Mouse (Mus musculus) Patski (cell line): Measurements from ENCODE around the gene Slc45a3. TPM values are rescaled to one million over a fixed set of nuclear protein-coding genes. Genes with fewer than 3 reads are reported as not detected.

Source experiments
- ATAC-seq: fragments of 100-300 bp; one replicate; pipeline ENCODE4 v1.8.0; 2021
- CTCF ChIA-PET: fragments of 350-600 bp; sonication (Branson Sonifier 250); formaldehyde crosslinking; loops from one replicate; lab custom pipeline; 2022; ENCODE audit warnings: inconsistent platforms; lab: Charles Lee
- POLR2A ChIA-PET: fragments of 350-600 bp; sonication (Branson Sonifier 250); formaldehyde crosslinking; loops from one replicate; lab custom pipeline; 2022; ENCODE audit warnings: antibody characterized with exemption, inconsistent platforms; lab: Charles Lee
- DNase-seq: peaks from one replicate; pipeline ENCODE4 v3.0.0-alpha.2; 2011; ENCODE audit warnings: low read depth, low spot score
- H3K27me3 ChIP-seq: fragments of 371-371 bp; one replicate; pipeline ENCODE4 v1.5.1; 2021
- CTCF ChIP-seq: fragments of 100-300 bp; IDR thresholded peaks from one replicate; pipeline ENCODE4 v1.5.1; 2021
- in situ Hi-C: fragments of 300-500 bp; cut with MboI; formaldehyde crosslinking; loops from 3 replicates; pipeline ENCODE4 v1.11.1; 2018; ENCODE audit warnings: low pct_unique_long_range_greater_than_20kb, mixed read lengths
- polyA plus RNA-seq: library from polyadenylated mRNA; unstranded; gene quantifications from one replicate; pipeline ENCODE4 v1.2.3, GENCODE M21; 2021

The Slc45a3 gene
- polyA plus RNA-seq, 1 experiment from 2014 or later = 0.65 TPM

DNA sequence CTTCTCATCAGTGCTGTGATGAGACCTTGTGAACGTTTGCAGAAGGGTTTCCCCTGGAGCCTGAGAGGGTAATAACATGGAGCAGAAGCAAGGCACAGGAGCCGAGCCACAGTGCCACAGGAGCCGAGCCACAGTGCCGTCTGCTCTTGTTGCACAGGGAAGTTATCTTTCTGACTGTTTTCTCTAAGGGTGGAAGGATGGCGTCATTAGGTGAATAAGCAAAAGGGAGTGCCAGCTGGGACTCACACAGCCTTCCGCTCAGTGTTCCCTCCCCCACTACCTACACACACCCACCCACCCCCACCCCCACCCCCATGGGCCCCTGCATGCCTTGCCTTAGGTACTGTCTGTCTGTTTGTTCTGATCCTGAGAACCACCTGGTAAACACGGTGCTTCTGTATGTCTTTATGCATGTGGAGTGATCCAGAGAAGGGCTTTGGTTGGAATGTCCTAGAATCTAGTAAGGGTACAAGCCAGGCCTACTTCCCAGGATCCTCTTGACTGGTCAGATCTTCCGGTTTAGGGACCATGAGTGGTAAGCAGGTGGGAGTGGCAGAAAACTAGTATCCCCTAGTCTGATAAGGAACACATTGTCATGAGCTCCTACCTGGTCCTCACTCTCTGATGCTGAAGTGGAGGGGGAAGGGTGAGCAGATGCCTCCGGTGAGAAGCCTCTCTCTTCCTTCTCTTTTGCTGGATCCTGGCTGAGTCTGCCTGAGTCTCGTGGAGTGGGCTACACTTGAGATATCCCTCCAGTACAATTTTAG is 16.9 kb upstream of the Slc45a3 start:
- POLR2A ChIA-PET = interaction anchor here (1.1 to 1.2 kb wide), 2 partner anchors 10 to 18 kb away, joined by 3 to 5 read pairs; no protein-coding TSS in a partner anchor
- no peak for DNase-seq
- ATAC-seq = no peak
- H3K27me3 ChIP-seq = peaks cover 11% of the 10 kb centered on the region
- in situ Hi-C loops = no loop called here
- TF ChIP-seq CTCF = no peak
- CTCF ChIA-PET = interaction anchor here (0.9 kb wide), 1 partner anchor 11 kb away, joined by 3 read pairs; no protein-coding TSS in a partner anchor

DNA sequence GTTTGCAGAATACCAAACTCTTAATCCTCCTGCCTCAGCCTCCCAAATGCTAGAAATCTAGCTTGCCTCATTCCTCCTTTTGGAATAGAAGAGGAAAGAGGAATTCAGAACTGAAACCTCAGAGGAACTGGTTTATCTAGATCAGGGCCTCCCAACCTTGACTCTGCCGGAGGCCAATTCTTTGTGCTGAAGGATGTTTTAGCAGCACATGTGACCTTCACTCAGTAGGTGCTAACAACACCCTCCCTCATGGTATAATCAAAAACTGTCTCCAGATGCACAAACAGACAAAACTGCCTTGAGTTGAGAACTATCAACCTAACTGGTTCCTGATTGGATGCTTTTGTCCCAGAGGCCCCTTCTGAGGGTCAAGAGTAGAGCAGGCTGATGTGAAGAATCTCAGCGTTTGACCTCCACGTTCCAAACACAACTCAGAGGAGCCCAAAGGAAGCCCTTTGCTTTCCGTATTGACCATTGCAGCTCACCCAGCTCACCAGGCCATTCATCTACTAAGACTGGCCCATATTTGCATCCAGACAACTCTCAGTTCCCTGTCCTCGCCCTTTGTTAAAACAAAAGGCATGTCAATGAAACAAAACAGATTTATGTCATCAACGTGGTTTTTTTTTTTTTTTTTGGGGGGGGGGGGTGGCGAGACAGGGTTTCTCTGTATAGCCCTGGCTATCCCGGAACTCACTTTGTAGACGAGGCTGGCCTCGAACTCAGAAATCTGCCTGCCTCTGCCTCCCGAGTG is 16.1 kb upstream of the Slc45a3 start:
- in situ Hi-C loops = no loop called here

DNA sequence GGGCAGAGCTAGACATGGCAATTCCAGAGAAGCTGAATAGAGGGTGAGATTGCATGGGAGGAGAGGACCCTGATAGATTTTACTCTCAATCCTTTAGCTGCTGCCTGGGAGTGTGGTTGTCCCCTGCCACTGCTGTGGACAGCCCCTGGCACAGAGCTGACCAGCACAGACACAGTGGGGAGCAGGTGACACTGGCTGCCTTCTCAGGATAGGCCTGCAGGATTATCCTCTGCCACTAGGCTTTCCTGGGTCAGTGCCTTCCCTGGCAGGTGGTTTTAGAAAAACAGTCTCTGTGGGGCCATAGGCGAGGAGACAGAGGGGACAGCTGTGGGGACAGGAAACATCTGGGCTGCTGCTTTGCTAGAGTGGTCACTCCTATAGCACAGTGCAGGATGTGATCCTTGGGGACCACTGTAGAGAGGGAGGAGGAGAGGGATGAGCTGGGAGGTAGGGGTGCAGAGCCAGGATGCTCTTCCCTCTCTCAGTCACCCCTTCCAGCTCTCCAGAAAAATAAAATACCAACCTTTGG is 14.7 kb upstream of the Slc45a3 start:
- no peak for ATAC-seq
- TF ChIP-seq CTCF = no peak
- peaks cover 12% of the 10 kb centered on the region for H3K27me3 ChIP-seq
- POLR2A ChIA-PET = no interaction called here
- in situ Hi-C loops = no loop called here
- CTCF ChIA-PET = interaction anchor here (1.2 to 2.6 kb wide), 3 partner anchors 9 to 34 kb away, joined by 3 to 14 read pairs (median 5); no protein-coding TSS in a partner anchor
- DNase-seq = no peak

More for the DNA sequence above, 16.1 kb upstream of the Slc45a3 start:
- POLR2A ChIA-PET = interaction anchor here (1.2 kb wide), 1 partner anchor 9 kb away, joined by 5 read pairs; no protein-coding TSS in a partner anchor
- ATAC-seq (no peak), DNase-seq (no peak)
- H3K27me3 ChIP-seq = peaks cover 11% of the 10 kb centered on the region
- no peak for TF ChIP-seq CTCF
- CTCF ChIA-PET = no interaction called here

DNA sequence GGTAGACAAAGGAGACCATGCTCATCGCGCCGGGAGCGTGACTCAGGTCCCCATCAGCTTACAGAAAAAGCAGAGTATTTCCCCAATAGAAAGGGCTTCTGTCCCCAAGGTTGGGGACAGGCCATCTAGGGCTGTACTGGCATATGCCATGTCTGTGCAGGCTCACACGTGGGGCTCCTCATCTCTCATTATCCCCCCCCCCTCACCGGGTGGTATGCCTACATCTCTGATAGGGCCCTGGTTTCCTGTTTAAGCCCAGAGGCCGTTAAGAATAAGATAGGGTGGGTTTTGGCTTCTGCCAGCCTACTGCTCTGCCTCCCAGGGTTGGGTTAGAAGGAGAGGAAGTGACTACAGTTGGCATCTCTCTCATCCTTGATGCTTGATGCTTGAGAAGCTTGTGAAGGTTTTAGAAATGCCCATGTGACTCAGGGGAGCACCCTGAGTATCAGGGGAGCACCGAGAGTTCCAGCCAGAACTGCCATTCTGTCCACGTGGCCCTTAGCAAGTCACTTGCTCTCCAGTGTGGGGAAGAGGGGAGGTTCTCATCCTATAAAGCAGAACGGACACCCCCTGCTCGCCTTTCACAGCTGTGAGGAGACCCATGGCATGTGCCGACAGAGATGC is 8.4 kb upstream of the Slc45a3 start:
- POLR2A ChIA-PET = no interaction called here
- DNase-seq (no peak), ATAC-seq (no peak)
- in situ Hi-C loops = no loop called here
- H3K27me3 ChIP-seq = peaks cover 33% of the 10 kb centered on the region
- no peak for TF ChIP-seq CTCF
- CTCF ChIA-PET = interaction anchor here (1.1 to 1.2 kb wide), 2 partner anchors 14 to 15 kb away, joined by 3 read pairs; no protein-coding TSS in a partner anchor

GRCm38 (mm10) chr1:131955131-131955757 is 7.5 kb upstream of the Slc45a3 start:
- H3K27me3 ChIP-seq = peaks cover 36% of the 10 kb centered on the region
- in situ Hi-C loops = no loop called here
- ATAC-seq (no peak), DNase-seq (no peak)
- ChIA-PET POLR2A (interaction anchor here (1.6 kb wide), 1 partner anchor 9 kb away, joined by 5 read pairs; no protein-coding TSS in a partner anchor), CTCF (interaction anchor here (1.2 to 1.4 kb wide), 2 partner anchors 16 to 27 kb away, joined by 3 to 4 read pairs; no protein-coding TSS in a partner anchor)
- no peak for TF ChIP-seq CTCF

GRCm38 (mm10) chr1:131957416-131957815 is 5.4 kb upstream of the Slc45a3 start:
- no peak for TF ChIP-seq CTCF
- ATAC-seq (no peak), DNase-seq (no peak)
- H3K27me3 ChIP-seq = peaks cover 44% of the 10 kb centered on the region
- in situ Hi-C loops = no loop called here
- ChIA-PET POLR2A (no interaction called here), CTCF (interaction anchor here (1.3 kb wide), 1 partner anchor 9 kb away, joined by 5 read pairs; no protein-coding TSS in a partner anchor)

- no peak for ATAC-seq
- POLR2A ChIA-PET = no interaction called here
- peaks cover 42% of the 10 kb centered on the region for H3K27me3 ChIP-seq
- in situ Hi-C loops = no loop called here
- no peak for TF ChIP-seq CTCF
- CTCF ChIA-PET = no interaction called here
- no peak for DNase-seq
Measured at GRCm38 (mm10) chr1:131961004-131961403, 1.8 kb upstream of the Slc45a3 start.

- CTCF ChIA-PET = interaction anchor here (3.0 kb wide), 1 partner anchor 19 kb away, joined by 18 read pairs; no protein-coding TSS in a partner anchor
- in situ Hi-C loops = no loop called here
- H3K27me3 ChIP-seq = peaks cover 33% of the 10 kb centered on the region
- ATAC-seq = peak; percentile 58
- POLR2A ChIA-PET = interaction anchor here (0.6 to 0.8 kb wide), 2 partner anchors 18 to 291 kb away, joined by 3 read pairs; no protein-coding TSS in a partner anchor
- no peak for TF ChIP-seq CTCF
- no peak for DNase-seq
Measured at GRCm38 (mm10) chr1:131963085-131963951, 551 bp downstream of the Slc45a3 start.

DNA sequence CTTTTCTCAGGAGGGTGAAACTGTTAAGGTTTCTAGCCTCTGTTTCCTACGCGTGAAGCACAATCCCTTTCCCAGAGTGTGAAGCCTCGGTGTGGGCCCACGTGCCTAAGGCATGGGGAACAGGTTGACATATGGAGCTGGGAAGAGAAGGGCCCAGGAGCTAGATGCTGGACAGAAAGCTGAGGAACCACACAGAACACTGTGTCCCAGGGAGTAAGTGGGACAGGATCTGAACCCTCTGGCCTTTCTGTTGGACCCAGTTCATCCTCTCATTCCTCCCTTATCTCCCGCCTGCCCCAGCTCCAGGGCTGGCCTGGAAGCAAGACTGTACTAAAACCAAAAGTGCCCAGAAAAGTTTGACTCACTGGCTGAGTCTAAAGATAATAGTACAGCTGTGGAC is 1.3 kb downstream of the Slc45a3 start:
- DNase-seq = no peak
- H3K27me3 ChIP-seq = peaks cover 29% of the 10 kb centered on the region
- ChIA-PET CTCF (interaction anchor here (0.8 to 3.0 kb wide), 2 partner anchors 18 to 26 kb away, joined by 3 to 18 read pairs; no protein-coding TSS in a partner anchor), POLR2A (no interaction called here)
- ATAC-seq = no peak
- TF ChIP-seq CTCF = no peak
- in situ Hi-C loops = no loop called here
